Mouse (Mus musculus) forebrain, embryonic 16.5 days (tissue): ENCODE results near the gene Gm45753. TPM values are rescaled to one million over a fixed set of nuclear protein-coding genes. Genes with fewer than 3 reads are reported as not detected.
"Not testable (repeated sequence)": the region's sequence is repeated elsewhere in the genome, so short reads cannot be mapped to it uniquely, and the experiment has no call there.

Experiments
- ATAC-seq: fragments of 200-750 bp; cut with Nextera tagmentation; 2 replicates; pipeline ENCODE4 v1.8.0; 2017; ENCODE audit warnings: mild to moderate bottlenecking, moderate library complexity
- H3K27ac ChIP-seq: fragments of 300-500 bp; sonication (generic); 2 replicates; pipeline ENCODE4 v1.5.1; 2014; ENCODE audit warnings: low read length, control low read depth
- H3K27me3 ChIP-seq: fragments of 300-500 bp; sonication (generic); replicated peaks from 2 replicates; pipeline ENCODE4 v1.6.1; 2014; ENCODE audit warnings: low read length; ENCODE audit not compliant: control insufficient read depth, insufficient read depth
- H3K36me3 ChIP-seq: fragments of 300-500 bp; sonication (generic); 2 replicates; pipeline ENCODE4 v1.6.1; 2014; ENCODE audit not compliant: control insufficient read depth, insufficient read depth
- H3K4me1 ChIP-seq: fragments of 300-500 bp; sonication (generic); replicated peaks from 2 replicates; pipeline ENCODE4 v1.6.1; 2014; ENCODE audit warnings: low read length; ENCODE audit not compliant: control insufficient read depth, insufficient read depth
- H3K4me2 ChIP-seq: fragments of 300-500 bp; sonication (generic); 2 replicates; pipeline ENCODE4 v1.6.1; 2014; ENCODE audit warnings: mild to moderate bottlenecking, low read length, control low read depth
- H3K4me3 ChIP-seq: fragments of 300-500 bp; sonication (generic); replicated peaks from 2 replicates; pipeline ENCODE4 v1.5.1; 2014; ENCODE audit warnings: mild to moderate bottlenecking, low read length, control low read depth
- H3K9ac ChIP-seq: fragments of 300-500 bp; sonication (generic); replicated peaks from 2 replicates; pipeline ENCODE4 v1.6.1; 2014; ENCODE audit warnings: low read depth, low read length, control low read depth
- H3K9me3 ChIP-seq: fragments of 300-500 bp; sonication (generic); 2 replicates; pipeline ENCODE4 v1.6.1; 2016; ENCODE audit warnings: low read length; ENCODE audit not compliant: control insufficient read depth
- whole genome bisulfite sequencing: fragments of 180-500 bp; shearing (Covaris S2); extraction: QIAGEN DNeasy Blood & Tissue Kit; methylation state at CpG from one replicate; pipeline ENCODE4 v1.1.7; 2014; 5-methylcytosine and 5-hydroxymethylcytosine counted together
- polyA plus RNA-seq: library from polyadenylated mRNA; unstranded; fragments of >200 nt; fragmentation: Nextera tagmentation; extraction: Ambion mirVana; gene quantifications from 2 replicates; pipeline ENCODE4 v1.2.1, GENCODE M21; 2015

Gm45753 gene
- polyA plus RNA-seq, 1 experiment from 2014 or later = not detected

DNA sequence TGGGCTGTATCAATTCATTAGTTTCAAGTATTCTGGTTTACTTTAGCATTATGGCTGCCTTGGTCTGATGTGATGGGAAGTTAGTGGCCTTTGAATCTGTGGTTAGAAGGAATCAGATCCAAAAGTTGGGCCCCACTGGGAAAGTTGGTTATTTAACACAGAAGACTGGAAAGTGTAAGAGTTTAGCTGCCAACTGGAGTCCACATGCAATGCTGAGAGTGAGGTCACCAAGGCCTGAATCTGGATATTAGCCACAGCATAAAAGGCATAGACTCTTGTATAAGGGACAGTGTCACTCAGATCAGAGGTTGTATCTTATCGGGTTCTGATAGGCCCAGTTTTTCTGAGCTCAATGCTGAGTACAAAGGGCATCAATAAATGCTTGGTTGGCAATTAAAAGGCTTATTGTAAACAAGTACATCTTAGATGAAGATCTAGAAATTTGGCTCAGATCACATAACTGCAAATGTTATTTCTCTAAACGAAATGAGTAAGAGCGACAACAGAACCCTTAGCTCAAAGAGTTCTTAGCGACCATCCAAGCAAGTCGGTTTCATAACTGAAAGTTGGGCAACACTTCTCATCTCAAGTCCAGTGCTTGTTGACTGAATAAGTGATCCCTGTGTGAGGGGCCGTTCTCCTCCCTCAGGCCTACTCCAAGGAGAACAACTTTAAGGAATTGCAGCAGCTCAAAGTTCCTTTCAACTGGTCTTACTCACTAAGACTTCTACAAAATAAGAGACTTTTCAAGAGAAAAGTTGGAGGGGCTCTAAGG, 21.1 kb upstream of the Gm45753 start:
- 93% methylated on average over 6 of the region's 6 CpGs for WGBS
- Histone ChIP-seq H3K27ac (no peak overlapping the region), H3K36me3 (no peaks in the 10 kb centered on the region), H3K4me1 (peaks cover 8% of the 10 kb centered on the region), H3K27me3 (no peaks in the 10 kb centered on the region), H3K4me3 (no peak overlapping the region), H3K4me2 (no peak overlapping the region), H3K9me3 (no peaks in the 10 kb centered on the region), H3K9ac (no peak overlapping the region)
- no peak for ATAC-seq

DNA sequence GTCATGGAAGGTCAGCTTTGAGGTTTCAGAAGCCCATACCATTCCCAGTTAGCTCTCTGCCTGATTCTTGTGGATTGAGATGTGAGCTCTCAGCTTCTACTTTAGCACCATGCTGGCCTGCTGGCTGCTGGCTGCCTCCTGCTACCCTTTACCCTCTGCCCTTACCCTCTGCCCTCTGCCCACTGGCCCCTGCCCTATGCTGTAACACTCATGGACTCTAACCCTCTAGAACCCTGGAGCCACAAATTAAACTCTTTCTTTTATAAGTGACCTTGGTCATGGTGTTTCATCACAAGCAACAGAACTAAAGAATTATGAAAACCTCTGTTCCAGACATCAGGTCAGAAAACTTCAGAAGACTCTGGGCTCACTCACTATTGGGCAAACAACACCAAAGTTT, 18.8 kb upstream of the Gm45753 start:
- H3K36me3 ChIP-seq, H3K9me3 ChIP-seq, H3K4me1 ChIP-seq, H3K4me2 ChIP-seq, H3K9ac ChIP-seq, H3K4me3 ChIP-seq, H3K27ac ChIP-seq, H3K27me3 ChIP-seq, ATAC-seq: not testable (repeated sequence)

DNA sequence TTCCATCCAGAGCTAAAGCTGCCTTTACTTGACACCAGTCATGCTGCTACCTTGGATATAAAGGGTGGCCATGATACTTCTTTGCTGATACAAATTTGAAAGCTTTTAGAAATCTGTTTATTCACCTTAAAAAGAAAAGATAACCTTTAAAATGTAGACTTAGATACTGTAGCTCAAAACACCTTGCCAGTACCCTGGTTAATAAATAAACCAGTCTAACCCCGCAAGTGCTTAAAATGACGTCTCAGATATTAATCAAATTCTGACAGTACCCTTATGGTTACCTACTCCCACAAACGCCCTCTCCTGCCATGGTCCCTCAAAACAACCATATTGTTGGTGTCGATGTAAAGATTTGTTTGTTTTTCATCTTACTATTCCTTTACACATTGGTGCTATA, 15.9 kb upstream of the Gm45753 start:
- Histone ChIP-seq H3K27me3 (no peaks in the 10 kb centered on the region), H3K36me3 (no peaks in the 10 kb centered on the region), H3K4me2 (no peak overlapping the region), H3K9ac (no peak overlapping the region), H3K4me3 (no peak overlapping the region), H3K27ac (no peak overlapping the region), H3K4me1 (no peaks in the 10 kb centered on the region), H3K9me3 (no peaks in the 10 kb centered on the region)
- 87% methylated on average over 4 of the region's 4 CpGs for WGBS
- ATAC-seq = no peak

DNA sequence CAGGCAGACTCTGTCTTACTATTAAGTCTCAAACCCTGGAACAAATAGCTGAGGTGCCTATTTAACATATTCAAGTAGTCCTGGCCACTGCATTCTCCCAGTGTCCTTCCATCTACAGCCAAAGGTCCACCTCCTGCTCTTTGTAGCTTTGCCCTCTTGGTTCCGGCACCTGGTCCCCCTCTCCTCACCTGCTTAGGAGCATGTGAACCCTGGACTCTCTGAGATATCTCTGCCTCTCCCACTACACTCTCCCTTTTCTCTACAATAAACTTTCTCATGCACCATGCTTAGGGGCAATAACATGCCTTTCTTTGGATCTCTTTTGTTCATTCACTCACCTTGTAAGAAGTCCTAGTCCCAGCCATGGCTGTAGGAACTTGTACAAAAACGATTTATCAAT, 13.1 kb upstream of the Gm45753 start:
- Histone ChIP-seq H3K9ac (no peak overlapping the region), H3K4me1 (no peaks in the 10 kb centered on the region), H3K27ac (no peak overlapping the region), H3K4me2 (no peak overlapping the region), H3K27me3 (no peaks in the 10 kb centered on the region), H3K4me3 (no peak overlapping the region), H3K9me3 (no peaks in the 10 kb centered on the region), H3K36me3 (no peaks in the 10 kb centered on the region)
- ATAC-seq = no peak
- 89% methylated on average over 2 of the region's 2 CpGs for WGBS

DNA sequence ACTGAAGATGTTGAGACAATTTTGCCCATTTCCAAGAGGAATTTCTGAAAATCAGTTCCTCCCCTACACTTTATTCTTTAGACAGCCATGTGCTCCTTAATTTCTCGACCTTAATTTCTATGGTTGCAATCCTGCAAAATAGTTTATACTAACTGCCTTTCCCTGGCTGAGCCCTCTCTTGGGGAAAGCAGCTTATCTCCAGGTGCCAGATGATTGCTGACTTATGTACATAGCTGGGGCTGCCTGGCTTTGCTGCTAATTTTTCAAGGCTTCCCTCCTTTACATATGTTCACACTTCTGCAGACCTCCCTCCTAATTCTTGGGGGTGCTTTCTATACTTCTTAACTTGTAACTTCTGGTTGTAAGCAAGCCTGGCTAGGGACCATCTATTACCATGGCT, 12.7 kb upstream of the Gm45753 start:
- ATAC-seq = no peak
- WGBS = 75% methylated on average over 1 of the region's 1 CpGs
- Histone ChIP-seq H3K4me2 (no peak overlapping the region), H3K9ac (no peak overlapping the region), H3K27me3 (no peaks in the 10 kb centered on the region), H3K36me3 (no peaks in the 10 kb centered on the region), H3K4me3 (no peak overlapping the region), H3K27ac (no peak overlapping the region), H3K4me1 (no peaks in the 10 kb centered on the region), H3K9me3 (no peaks in the 10 kb centered on the region)

DNA sequence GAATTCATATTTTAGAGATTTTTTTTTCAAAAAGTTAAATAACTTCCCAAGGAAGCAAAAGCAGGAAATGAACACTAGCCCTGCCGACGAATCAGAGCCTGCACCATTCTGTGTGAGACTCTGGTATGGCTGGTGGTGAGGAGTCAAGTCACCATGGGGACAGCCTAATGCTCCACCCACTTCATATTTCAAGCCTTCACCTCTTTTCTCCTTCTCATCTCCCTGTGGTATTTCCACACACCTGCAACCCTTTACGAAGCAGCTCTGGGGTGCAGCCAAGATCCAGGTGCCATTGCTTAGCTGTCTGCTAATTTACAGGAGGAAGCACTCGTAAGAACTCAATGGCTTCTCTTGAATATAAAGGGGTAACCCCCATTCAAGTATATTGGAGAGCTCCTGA, 2.7 kb upstream of the Gm45753 start:
- Histone ChIP-seq H3K4me1 (no peaks in the 10 kb centered on the region), H3K27ac (no peak overlapping the region)
- ATAC-seq = no peak

DNA sequence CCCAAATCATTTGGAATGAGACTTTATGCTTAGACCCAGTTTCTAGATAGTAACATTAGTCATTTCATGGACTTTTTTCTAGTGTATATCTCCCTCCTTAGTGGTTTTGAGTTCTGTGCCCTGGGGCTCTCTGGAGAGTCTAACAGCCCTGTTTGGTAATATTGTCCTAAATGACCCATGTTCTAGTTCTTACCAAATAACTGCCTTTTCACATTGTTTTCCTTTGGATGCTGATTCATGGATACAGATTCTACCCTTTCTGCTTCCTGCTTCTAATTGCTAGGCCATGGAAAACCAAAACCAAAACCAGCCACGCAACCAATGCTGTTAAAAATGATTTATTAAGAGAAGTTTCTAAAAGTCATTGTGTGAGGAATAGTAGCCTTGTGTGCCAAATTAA, 2.8 kb downstream of the Gm45753 start:
- Histone ChIP-seq H3K4me2 (no peak overlapping the region), H3K27me3 (no peaks in the 10 kb centered on the region), H3K9ac (no peak overlapping the region), H3K4me1 (no peaks in the 10 kb centered on the region), H3K4me3 (no peak overlapping the region), H3K36me3 (no peaks in the 10 kb centered on the region), H3K27ac (no peak overlapping the region), H3K9me3 (no peaks in the 10 kb centered on the region)
- WGBS = 94% methylated on average over 1 of the region's 1 CpGs
- no peak for ATAC-seq

More for the DNA sequence above, 2.7 kb upstream of the Gm45753 start:
- Histone ChIP-seq H3K9me3 (no peaks in the 10 kb centered on the region), H3K9ac (no peak overlapping the region), H3K27me3 (no peaks in the 10 kb centered on the region), H3K4me3 (no peak overlapping the region), H3K36me3 (no peaks in the 10 kb centered on the region), H3K4me2 (no peak overlapping the region)
- 89% methylated on average over 4 of the region's 4 CpGs for WGBS

DNA sequence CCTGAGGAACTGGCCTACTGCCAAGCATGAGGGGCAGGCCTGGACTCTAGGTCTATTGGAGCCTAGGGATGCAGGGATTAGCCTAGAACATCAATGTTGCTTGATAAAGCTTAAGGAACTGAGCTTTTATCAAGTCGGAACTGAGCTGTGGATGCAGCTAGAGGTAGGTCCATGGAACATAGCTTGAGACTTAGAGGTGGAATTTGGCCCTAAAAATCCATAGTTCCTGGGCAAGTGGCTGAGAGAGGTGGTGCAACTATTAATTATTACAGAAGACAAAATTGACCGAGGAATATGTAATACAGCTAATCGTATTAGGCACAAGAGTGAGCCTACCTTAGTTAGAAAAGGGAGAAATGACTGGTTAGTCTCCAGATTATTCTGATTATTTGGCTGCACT, 3.9 kb downstream of the Gm45753 start:
- H3K9me3 ChIP-seq = no peaks in the 10 kb centered on the region
- 93% methylated on average over 3 of the region's 3 CpGs for WGBS
- H3K4me1 ChIP-seq = no peaks in the 10 kb centered on the region
- H3K27me3 ChIP-seq = no peaks in the 10 kb centered on the region
- no peak overlapping the region for H3K9ac ChIP-seq
- ATAC-seq = no peak
- no peaks in the 10 kb centered on the region for H3K36me3 ChIP-seq
- no peak overlapping the region for H3K4me3 ChIP-seq
- H3K27ac ChIP-seq = no peak overlapping the region
- no peak overlapping the region for H3K4me2 ChIP-seq

DNA sequence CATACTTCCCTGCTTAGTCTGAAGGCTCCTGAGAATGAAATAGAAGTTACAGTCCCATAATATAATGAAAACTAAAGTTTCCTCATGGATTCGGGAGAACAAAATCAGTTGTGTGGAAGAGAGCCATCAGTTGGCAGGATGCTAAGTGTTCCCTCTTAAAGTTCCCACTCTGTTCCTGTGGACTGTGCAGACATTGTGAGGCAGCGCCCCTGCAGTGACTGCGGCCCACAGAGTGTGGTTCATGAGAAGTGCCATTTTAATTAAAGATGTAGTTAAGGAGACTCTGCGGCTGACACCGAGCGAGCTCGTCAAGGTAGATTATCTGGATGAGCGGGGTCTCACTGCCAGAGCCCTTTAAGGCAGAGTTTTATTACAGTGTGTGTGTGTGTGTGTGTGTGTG, 5.9 kb downstream of the Gm45753 start:
- H3K27ac ChIP-seq = no peak overlapping the region
- no peaks in the 10 kb centered on the region for H3K9me3 ChIP-seq
- H3K27me3 ChIP-seq = no peaks in the 10 kb centered on the region
- ATAC-seq = no peak
- H3K4me1 ChIP-seq = no peaks in the 10 kb centered on the region
- WGBS = 46% methylated on average over 8 of the region's 8 CpGs
- no peak overlapping the region for H3K9ac ChIP-seq
- no peaks in the 10 kb centered on the region for H3K36me3 ChIP-seq
- no peak overlapping the region for H3K4me2 ChIP-seq
- H3K4me3 ChIP-seq = no peak overlapping the region

DNA sequence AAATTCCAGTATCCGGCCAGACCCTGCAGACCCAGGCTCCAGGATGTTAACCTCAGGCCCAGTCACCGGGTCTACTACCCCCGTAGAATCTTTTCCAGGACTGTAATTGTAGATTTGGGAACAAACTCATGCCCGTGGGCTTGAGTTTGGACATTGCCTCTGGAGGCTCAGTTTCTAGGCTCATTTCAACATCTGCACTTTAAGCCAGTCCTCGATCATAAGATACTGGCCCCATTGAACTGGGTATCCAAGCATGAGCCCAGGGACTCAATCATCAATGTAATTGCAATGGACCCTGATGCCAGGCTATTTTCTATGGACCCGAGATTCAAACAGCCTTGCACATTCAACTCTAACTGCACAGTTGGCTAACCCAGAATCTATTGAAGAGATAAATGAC, 13.0 kb downstream of the Gm45753 start:
- Histone ChIP-seq H3K27me3 (no peaks in the 10 kb centered on the region), H3K27ac (no peak overlapping the region), H3K9ac (no peak overlapping the region), H3K4me3 (no peak overlapping the region), H3K9me3 (no peaks in the 10 kb centered on the region), H3K36me3 (no peaks in the 10 kb centered on the region), H3K4me1 (no peaks in the 10 kb centered on the region), H3K4me2 (no peak overlapping the region)
- 94% methylated on average over 6 of the region's 6 CpGs for WGBS
- no peak for ATAC-seq
